Mouse (Mus musculus): ENCODE measurements around the gene Ppp1r9b. TPM values are rescaled to one million over a fixed set of nuclear protein-coding genes. Genes with fewer than 3 reads are reported as not detected.

Gene Ppp1r9b
- total RNA-seq, 1 experiment from 2014 or later = 164 TPM

DNA sequence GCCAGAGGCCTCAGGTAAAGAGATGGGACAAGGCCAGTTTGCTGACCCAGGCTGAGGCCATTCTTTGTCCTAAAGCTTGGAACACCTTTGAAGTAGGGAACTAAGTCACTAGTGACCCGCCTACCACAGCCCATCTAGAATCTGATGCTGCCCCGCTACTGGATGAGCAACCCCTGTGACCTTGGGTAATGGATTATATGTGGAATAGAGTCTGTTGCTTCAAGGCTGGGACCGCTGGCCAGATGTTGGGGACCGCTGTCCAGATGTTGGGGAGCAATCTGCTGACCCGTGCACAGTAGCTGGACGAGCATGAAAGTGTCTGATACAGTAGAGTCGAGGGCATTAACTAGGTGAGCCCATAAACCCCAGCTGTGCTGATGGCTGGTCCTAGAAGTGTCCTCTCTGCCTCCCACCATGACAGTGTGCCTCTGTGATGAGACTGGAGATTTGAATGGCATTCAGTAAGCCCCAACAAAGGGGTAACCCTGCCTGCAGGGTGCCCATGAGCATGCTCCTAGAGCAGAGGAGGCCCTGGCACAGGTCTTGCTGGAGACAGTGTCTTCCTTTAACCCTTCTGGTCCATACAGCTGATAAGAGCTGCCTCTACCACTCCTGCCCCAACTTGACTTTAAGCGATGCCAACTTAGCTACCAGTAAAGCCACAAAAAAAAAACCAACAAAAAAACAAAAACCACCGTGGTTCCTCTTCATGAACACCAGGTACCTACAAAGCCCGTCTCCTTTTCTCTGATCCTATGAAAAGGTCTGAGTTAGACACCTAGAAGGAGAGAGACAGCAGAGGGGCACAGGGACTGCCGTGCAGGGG, 4.3 kb downstream of the Ppp1r9b start:
- ATAC-seq (replicated peaks; ENCODE audit: low read depth, poor library complexity, severe bottlenecking) = no peak

DNA sequence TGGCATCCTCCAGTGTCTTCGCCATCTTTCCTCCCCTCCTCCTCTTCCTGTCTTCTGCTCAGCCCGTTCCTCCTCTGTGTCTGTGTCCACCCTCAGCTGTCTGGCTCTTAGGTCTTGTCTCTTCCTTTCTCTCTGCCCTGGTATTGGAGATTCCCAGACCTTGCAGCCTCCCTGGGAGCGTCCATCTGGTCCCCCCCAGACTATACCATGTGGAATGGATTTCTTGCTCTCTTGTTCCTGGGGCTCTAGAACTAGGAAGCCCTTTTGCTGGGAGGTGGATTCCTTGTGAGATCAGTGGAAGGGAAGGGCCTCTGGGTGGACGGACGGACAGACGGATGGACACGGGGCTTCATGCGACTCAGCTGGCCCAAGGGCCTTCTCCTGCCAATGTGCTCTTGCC, 5.3 kb downstream of the Ppp1r9b start:
- ATAC-seq (replicated peaks; ENCODE audit: low read depth, poor library complexity, severe bottlenecking) = no peak

DNA sequence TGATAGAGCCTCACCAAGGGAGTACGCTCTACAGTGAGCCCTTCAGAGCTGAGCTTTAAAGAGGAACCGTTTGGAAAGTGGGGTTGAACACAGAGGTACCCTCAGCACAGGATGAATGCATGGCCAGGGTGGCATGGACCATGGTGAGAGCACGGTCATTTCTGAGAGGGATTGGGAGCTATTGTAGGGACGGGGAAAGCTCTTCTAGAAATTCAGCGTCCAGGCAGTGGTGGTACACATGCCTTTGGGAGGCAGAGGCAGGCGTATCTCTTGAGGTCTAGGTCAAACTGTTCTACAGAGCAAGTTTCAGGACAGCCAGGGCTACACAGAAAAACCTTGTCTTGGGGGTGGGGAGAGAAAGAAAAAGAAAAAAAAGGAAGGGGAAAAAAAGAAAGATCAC, 6.1 kb downstream of the Ppp1r9b start:
- no peak for ATAC-seq (replicated peaks; ENCODE audit: low read depth, poor library complexity, severe bottlenecking)

DNA sequence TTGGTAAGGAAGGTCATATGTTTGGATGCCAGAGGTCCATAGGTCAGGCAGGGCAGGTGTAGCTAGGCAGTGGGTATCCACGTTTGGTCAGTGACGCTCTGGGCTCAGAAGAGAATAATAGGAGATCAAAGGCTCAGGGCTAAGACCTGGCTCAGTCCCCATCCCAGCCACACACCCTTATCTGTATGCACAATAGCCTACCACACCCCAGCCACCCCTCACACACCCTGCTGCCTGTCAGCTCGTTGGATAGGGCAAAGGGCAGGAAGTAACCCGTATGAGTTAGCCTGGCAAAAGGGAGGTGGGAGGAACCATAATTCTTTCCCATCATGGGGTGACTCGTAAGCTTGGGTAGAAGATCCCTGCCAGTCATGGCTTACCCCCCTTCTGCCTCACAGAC, 6.8 kb downstream of the Ppp1r9b start:
- peak; percentile 62 for ATAC-seq (replicated peaks; ENCODE audit: low read depth, poor library complexity, severe bottlenecking)

DNA sequence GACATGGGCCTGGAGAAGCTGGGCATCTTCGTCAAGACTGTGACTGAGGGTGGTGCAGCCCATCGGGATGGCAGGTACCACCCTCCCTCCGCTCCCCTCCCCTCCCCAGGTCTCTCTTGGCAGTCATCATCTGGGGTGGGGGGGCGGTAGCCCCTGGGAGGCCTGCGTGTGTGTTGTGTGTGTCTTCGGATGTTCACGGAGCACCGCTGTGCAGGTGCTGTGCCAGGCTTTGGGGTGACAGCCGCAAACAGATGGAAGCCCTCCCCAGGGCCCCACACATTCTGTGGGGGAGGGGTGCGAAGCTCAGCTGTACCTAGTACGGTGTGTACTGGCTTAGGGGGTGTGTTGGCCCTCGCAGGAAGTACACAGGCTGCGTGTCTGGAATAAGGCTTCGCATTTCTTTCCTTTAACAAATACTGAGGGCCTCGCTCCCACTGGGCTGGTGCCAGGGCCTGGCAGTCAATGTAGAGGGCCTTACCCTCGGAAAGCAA, 7.3 kb downstream of the Ppp1r9b start:
- ATAC-seq (replicated peaks; ENCODE audit: low read depth, poor library complexity, severe bottlenecking) = no peak

DNA sequence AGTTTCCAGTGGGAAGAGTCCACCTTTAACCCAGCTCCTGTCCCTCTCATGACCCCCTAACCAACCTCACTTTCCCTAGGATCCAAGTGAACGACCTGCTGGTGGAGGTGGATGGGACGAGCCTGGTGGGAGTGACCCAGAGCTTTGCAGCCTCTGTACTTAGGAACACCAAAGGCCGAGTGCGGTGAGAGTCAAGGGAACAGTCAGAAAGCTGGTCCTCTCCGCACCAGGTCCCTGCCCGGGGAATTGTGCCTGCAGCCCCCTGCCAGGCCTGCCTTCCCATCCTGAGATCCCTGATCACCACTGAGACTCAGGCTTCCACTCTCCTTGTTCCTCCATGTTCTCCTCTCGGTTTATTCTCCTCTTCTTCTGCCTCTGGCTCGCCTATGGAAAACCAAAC, 9.3 kb downstream of the Ppp1r9b start:
- no peak for ATAC-seq (replicated peaks; ENCODE audit: low read depth, poor library complexity, severe bottlenecking)

DNA sequence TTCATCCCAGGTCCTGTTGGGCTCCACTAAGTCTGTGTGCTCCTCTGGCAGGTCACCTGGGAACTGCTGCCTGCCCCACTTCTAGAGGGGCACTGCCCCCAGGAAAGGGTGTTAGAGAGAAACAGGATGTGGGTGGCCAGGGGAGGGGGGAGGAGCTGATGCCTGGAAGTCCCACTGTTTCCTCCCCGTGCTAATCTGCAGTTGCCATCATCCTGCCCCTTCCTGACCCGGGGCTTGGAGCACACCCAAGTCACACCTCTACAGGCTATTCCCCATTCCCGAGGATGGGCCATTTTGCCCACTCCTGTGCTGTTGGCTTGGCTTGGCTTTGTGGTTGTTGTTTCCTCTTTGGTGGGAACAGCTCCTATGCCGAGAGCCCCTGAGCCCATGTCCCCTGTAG, 9.7 kb downstream of the Ppp1r9b start:
- ATAC-seq (replicated peaks; ENCODE audit: low read depth, poor library complexity, severe bottlenecking) = peak; percentile 33

DNA sequence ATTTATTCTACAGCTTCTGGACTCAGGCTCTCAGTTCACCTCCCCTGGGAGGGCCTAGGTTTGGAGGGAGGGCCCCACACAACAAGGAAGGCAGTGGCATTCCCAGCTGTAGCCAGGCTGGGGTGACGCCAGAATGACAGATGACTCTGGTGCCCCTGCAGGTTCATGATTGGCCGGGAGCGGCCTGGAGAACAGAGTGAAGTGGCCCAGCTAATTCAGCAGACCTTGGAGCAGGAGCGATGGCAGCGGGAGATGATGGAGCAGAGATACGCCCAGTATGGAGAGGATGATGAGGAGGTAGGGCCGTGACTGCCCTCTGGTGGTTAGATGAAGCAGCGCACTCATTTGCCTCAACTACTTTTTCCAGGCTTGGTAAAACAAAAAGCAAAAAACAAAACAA, 10.2 kb downstream of the Ppp1r9b start:
- peak; percentile 39 for ATAC-seq (replicated peaks; ENCODE audit: low read depth, poor library complexity, severe bottlenecking)

DNA sequence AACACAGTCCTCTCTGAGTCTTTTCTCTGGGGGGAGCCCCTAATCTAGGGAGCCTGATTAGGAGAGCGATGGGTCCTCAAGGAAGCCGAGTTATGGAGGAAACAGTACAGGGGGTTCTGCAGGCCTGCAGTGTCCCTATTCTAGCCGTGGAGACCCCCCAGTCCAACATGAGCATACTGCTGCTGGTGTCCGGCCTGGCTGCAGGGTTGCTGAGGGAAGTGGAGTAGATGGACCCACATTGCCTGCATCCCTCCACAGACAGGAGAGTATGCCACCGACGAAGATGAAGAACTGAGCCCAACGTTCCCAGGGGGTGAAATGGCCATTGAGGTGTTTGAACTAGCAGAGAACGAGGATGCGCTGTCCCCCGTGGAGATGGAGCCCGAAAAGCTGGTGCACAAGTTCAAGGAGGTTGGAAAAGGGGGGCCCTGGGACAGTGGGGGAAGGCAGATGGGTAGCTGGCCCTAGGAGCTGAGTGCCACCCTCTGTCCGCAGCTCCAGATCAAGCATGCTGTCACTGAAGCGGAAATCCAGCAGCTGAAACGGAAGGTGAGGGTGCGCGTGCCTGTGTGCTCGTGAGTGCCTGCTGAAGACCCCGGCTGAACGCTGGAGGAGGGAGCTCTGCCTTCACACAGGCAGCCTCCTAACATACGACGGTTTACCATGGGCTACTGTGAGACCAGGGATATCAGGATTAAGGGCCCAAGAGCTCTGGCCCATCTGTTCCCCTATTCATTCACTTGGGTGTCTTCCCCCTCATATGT, 10.9 kb downstream of the Ppp1r9b start:
- no peak for ATAC-seq (replicated peaks; ENCODE audit: low read depth, poor library complexity, severe bottlenecking)

DNA sequence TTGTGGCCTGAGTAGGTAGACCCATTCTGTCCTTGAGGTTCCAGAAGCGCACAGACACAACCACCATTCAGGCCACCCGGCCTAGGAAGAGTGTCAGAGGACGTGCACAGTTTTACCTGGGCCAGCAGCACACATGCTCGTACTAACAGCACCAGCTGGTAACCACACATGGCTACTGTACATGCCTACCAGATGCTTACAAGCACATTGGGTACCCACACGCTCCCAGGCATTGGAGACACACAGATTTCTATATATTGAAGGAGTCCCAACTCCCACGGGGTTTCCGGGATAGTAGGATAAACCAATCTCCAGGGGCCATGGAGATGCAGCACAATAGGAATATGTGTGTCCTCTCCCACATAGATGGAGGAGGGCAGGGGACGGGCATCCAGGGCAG, 11.9 kb downstream of the Ppp1r9b start:
- ATAC-seq (replicated peaks; ENCODE audit: low read depth, poor library complexity, severe bottlenecking) = no peak

DNA sequence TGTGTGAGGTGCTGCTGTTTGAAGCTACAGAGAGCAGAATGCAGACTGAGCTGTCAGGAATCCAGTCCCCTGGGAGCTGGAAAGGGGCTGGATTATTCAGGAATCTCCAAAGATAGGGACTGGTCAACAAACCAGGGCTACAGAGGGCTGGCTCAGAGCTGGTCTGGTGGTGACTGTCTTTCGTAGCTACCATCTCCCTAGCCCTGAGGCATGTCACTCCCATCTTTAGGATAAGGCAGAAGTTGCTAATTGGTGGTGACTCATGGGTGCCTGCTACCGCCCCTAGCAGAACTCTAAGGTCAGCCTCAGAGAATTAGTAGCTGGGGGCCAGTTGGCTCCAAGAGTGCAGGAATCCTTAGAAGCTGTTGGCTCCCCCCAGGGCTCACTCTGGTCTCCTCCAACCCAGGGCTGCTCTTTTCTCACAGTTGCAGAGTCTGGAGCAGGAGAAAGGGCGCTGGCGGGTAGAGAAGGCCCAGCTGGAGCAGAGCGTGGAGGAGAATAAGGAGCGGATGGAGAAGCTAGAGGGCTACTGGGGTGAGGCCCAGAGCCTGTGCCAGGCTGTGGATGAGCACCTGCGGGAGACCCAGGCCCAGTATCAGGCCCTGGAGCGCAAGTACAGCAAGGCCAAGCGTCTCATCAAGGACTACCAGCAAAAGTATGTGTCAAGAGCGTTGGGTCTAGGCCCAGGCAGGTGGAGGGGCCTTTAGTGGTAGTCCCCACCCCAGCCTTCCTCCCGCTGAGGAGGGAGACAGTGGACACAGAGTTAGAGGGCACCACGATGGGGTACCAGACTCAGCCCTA, 13.5 kb downstream of the Ppp1r9b start:
- no peak for ATAC-seq (replicated peaks; ENCODE audit: low read depth, poor library complexity, severe bottlenecking)

DNA sequence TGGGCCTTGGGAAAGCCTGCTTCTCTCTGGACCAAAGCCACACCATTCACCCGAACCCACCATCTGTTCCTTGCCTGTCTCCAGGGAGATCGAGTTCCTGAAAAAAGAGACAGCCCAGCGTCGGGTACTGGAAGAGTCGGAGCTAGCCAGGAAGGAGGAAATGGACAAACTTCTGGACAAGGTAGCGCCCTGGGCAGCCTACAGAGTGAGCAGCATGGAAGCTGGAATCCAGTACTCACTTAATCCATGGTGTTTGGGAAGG, 14.0 kb downstream of the Ppp1r9b start:
- no peak for ATAC-seq (replicated peaks; ENCODE audit: low read depth, poor library complexity, severe bottlenecking)

DNA sequence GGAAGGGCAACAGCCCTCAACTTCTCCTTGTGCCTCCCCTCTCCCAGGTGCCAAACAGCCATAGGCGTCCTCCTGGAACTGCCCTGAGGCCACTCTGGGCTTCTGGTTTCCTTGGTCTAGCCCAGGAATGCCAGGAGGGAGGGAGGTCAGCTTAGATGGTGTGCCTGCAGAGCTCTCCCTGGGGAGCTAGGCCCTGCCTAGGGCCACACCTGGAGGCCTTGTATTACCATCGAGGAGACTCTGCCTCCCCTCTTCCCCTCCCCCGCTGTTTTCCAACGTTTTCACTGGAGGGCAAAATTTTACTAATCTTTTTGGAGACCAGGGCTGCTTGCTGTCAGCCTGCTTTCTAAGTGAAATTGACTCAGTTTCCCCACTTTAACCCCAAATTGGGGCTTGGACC, 15.2 kb downstream of the Ppp1r9b start:
- no peak for ATAC-seq (replicated peaks; ENCODE audit: low read depth, poor library complexity, severe bottlenecking)

DNA sequence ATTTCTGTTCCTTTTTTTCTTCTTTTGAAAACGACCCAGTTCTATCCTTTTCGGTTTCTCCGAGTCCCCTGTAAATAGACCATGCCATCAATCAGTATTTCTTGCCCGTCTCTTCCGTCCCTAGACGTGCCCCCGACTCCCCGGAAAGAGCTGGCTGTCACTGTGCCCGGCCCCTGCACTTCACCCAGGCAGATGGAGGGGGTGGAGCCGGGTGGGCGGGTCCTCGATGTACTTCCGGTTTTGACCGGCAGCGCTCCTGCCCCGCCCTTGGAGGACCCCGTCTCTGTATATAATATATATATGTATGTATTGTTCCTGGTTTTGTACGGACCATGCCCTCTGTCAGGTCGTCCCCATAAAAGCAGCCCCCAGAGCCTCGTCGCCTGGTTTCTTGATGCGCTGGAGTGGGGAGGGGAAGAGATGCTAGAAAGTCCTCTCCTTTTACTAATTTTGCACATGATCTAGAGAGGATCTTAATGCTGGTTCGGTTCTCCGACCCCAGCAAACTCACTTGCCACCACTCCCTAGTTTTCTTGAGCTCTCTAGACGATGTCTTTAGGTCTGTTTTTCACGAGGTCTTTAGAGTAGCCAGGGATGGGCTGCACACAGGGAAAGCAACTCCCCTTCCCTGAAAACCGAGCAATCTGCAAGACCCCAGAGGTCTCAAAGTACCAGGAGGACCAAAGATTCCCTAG, 15.8 kb downstream of the Ppp1r9b start:
- ATAC-seq (replicated peaks; ENCODE audit: low read depth, poor library complexity, severe bottlenecking) = peak; percentile 48

DNA sequence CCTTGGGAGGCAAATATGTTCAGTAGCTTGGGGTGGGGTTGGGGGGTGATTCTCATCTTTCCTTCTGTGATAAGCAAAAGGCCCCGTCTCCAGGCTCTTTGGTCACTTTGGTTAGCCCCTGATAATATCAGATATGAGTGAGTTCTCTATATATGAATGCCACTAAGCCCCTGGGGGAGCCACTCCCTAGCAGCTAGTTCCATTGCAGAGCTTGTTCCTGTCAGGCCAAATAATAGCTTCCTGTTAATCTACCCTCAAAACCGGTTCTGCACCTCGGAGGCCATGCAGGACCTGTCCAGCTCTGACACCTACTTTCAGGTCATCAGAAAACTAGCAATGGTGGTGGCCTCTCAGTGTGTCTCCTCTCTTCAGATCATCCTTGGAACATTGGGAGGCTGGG, 16.6 kb downstream of the Ppp1r9b start:
- no peak for ATAC-seq (replicated peaks; ENCODE audit: low read depth, poor library complexity, severe bottlenecking)

DNA sequence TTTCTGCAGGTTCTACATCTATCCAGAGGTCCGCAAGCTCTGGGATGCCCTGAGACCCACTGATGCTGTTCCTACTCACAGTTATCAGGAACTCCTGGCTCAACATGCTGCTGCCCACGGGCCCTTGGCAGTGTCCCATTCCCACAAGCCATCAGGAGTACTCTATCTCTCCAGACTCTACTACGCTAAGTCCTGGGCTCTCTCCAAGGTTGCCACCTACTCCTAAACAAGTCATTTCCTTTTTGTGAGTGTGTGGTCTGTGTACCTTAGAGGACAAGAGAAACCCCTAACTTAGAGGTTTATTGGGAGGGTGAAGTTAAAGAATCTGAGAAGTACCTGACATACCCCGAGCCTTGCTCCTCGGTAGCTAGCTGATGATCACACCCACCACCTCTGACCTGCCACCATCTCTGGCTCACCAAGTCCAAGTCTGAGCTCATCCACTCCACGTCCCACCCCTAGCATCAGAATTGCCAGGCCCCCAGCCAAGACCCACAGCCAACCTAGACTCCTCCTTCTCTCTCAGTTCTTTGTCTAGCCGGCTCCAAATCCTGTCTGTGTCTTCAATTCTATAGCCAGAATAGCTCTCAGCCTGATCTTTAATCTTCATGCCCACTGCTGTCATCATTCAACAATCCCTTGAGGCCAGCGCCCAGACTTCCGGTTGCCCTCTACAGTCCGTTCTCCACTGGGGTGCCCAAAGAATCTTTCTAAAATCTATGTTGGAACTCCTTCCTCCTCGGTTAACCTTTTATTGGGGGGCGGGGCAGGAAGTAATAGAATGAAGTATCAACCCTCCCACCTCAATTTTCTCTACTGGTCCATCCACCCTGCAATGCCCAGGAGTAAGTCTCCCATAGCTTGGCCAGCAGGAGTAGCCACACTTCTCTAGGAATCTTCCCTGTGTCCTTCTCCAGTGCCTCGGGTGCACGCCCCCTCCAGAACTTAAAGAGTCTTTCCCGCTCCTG, 18.1 kb downstream of the Ppp1r9b start:
- ATAC-seq (replicated peaks; ENCODE audit: low read depth, poor library complexity, severe bottlenecking) = 0 out of 2 replicates have a peak, but pooled peaks have one; percentile 1

DNA sequence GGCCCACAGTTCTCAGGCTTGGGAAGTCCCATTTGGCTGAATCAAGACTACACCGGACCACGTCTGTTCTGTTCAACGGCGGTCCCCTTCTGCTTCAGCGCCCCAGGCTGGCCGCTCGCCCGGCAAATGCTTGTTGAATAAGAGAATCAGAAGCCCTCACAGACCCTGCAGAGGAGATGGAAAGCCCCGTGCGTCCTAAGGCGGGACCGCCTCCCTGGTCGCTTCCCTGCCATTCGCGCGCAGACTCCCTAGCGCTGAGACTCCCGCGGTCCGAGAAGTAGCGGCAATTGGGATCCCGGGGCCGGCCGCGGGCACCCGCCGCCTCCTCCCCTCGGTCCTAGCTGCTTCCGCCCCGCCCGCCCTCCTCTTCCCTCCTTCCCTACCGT, 18.8 kb downstream of the Ppp1r9b start, which contains the start of gene Samd14:
TSS of gene Samd14 (plus strand) at position 251 of the 386 bp plus-strand sequence.
- ATAC-seq (replicated peaks; ENCODE audit: low read depth, poor library complexity, severe bottlenecking) = peak; percentile 28

DNA sequence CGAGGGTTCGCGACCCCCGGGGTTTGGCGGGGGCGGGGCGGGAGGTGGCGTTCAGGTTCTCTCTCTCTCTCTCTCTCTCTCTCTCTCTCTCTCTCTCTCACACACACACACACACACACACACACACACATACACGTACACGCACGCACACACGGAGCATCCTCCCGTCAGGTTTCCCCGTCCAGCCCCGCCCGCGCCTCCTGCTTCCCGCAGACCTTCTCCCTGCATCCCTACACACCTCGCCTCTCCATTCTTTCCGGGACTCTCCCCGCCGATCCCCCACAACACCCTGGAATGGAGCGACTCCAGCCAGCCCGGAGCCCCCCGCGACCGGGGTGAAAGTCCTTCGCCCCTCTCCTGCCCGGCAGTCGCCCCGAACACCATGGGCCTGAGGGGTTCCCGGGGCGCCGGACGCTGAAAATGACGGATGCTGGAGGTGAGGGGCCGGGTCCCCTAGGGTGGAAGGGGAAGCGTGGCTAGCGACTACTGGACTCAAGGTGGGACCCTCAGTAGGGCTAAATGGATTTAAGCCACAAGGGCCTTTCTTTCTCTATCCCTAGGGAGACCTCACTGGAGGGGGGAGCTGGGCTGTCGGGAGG, 19.4 kb downstream of the Ppp1r9b start:
- ATAC-seq (replicated peaks; ENCODE audit: low read depth, poor library complexity, severe bottlenecking) = no peak
